Comparison of ENCODE assay signal across 18 mouse cellular contexts in the genomic region with DNA sequence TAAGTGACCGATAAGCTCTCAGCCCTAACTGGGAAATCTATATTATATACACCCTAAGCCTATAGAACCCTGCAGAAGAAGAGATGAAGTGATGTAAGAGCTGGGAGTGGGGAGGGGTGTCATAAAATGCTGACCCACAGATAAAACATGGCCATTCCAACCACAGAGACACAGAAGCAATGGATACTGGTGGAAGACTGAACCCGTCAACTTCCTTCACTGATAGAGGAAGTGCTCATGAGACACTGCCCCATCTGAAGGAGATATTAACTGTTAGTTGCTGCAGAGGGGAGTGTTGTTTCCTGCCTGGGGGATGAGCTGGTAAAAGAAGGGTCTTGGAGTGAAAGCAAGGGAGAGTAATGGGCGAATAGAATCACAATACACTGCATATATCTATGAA.
"Had no signal": no experiment of that assay in that cellular context is flagged by ENCODE, and none has a peak within 500 bp of the region (broad histone marks: within the 10 kb centered on the region; RNA-seq: fewer than 3 reads in every experiment).

No protein-coding gene starts in this region.

- H3K4me3 ChIP-seq: left cerebral cortex, adult 2 months; lung, embryonic 15.5 days; megakaryocyte, embryonic 14.5 days; midbrain, embryonic 10.5 days; midbrain, embryonic 13.5 days had no signal

- ATAC-seq: midbrain, embryonic 13.5 days; midbrain, embryonic 16.5 days had no signal

- H3K9me3 ChIP-seq: lung, embryonic 15.5 days; megakaryocyte, embryonic 14.5 days; midbrain, embryonic 10.5 days; midbrain, embryonic 13.5 days had no signal

- H3K36me3 ChIP-seq: lung, embryonic 15.5 days; midbrain, embryonic 10.5 days; midbrain, embryonic 13.5 days had no signal

- H3K27me3 ChIP-seq: lung, embryonic 15.5 days; megakaryocyte, embryonic 14.5 days; midbrain, embryonic 13.5 days had no signal

- DNase-seq: kidney, adult 2 months; kidney, postnatal 36 days; layer of hippocampus, postnatal 36 days; lung, adult 18-20 months; lung, postnatal 10 days; lung, postnatal 36 days; right cerebral cortex, postnatal 4 days; thymus, postnatal 25 days had no signal

- H3K27ac ChIP-seq: kidney, postnatal 0 days; left cerebral cortex, adult 2 months; liver, embryonic 14.5 days; lung, embryonic 15.5 days; midbrain, embryonic 10.5 days; midbrain, embryonic 13.5 days; stomach, postnatal 0 days had no signal

- H3K4me2 ChIP-seq: liver, embryonic 11.5 days; lung, embryonic 15.5 days; midbrain, embryonic 13.5 days had no signal

- H3K9ac ChIP-seq: liver, embryonic 14.5 days; lung, embryonic 15.5 days; midbrain, embryonic 13.5 days had no signal
